Mouse (Mus musculus) common myeloid progenitor, adult 5-6 weeks (primary cell): Measurements from ENCODE around the gene Abca3. TPM values are rescaled to one million over a fixed set of nuclear protein-coding genes. Genes with fewer than 3 reads are reported as not detected.

Experiments used
- ATAC-seq: replicated peaks from 2 replicates; pipeline ENCODE4 v1.8.0; 2016; ENCODE audit warnings: low read depth, mild to moderate bottlenecking, moderate TSS enrichment, inconsistent platforms; ENCODE audit not compliant: poor library complexity, severe bottlenecking
- total RNA-seq: library from RNA; stranded (forward); fragments of 200-1000, 187-1606 nt; gene quantifications from 2 replicates; pipeline ENCODE4 v1.2.3, GENCODE M21; 2017

Gene Abca3
- total RNA-seq, result 13.7 and 22.4 TPM in 2 replicates

DNA sequence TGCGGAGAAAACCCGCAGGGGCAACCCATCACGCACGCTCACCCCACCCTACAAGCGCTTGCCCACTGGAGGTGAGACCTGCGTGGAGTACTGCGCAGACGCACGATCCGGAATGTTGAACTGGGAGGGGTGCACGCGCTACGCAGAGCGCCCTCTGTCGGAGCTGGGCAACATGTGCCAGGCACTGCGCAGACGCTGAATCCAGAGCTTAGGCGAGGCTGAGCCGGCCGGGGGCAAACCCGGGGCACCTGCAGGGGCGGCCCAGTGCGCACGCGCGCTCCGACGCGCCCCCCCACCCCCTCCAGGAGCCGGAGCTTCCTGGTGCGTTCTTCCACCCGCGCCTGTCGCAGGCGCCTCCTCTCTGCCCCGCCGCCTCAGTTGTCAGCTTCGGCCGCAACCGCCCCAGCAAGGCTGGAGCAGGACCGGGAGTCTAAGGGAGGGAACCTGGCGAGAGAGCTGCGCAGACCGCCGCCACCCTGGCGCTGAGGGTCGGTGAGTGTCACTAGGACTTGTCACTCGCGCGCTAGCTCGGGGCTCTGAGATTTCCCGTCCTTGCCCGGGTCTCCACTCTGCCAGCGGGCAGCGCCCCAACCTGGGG, at the start of gene Abca3:
Abca3 (plus strand) TSS at position 191 of the 598 bp plus-strand sequence.
- ATAC-seq, result peak; percentile 80

DNA sequence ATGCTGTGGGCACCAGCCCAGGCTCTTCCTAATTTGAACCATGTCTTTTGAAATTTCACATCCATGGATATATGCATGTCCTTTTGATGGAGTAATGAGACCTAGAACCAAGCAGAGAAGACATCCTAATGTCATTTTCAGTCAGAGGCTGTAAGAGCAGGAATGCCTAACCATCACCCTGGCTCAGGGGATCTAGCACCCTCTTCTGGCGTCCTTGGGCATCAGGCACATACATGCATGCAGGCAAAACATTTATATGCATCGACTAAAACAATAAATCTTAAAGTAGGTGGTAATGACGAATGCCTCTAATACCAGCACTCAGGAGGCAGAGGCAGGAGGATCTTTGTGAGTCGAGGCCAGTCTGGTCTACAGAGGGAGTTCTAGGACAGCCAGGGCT, 44.2 kb upstream of the Abca3 start:
- ATAC-seq, result peak; percentile 93

DNA sequence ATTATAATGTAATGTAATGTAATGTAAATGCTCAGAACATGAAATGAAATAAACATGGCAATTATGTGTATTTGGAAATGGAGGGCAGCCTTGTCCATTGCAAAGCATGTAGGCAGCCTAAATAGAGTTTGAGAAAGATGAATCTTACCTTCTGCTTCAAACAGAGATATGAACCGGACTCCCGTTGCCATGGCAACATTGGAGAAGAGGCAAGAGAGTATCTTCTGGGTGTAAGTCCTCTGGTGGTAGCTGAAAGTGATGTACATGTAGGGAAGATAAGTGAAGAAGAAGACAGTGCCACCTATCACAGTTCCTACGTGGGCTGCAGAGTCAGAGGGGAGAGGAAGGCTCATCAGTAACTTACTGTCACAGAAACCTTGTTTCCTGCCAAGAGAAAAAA, 30.9 kb upstream of the Abca3 start:
- ATAC-seq, result no peak

DNA sequence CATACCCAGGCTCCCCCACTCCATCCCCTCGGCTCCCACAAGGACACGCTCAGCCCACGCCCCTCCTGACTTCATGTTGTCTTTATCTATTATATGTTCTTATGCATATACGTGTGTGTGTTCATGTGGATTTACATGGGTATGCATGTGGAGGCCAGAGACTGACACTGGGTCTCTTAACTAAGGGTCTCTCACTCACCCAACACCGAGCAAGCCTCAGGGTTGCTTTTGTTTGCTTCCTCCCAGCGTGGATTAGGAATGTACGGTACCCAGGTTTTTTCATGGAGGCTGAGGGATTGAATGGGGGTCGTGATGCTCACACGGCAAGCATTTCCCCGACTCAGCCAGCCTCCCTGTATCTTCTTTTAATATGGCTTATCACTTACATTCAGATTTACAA, 26.7 kb upstream of the Abca3 start:
- ATAC-seq, result no peak

DNA sequence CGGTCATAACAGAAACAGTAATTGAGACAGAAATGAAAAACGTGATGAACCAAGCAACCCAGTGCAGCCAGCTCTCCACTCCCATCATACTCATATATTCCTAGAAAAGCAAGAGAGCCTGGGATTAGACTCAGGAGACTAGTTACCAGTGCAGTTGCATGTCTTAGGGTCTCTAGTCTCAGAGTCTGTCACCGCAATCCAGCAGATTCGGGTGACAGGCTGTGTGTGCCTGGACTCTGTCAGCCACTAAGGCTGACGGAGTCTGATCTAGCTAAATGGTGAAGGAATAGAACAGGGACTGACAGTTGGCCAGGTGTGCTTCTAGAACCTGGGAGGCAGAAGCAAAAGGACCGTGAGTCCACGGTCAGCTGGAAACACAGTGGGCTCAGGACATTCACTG, 24.1 kb upstream of the Abca3 start:
- ATAC-seq, result no peak

DNA sequence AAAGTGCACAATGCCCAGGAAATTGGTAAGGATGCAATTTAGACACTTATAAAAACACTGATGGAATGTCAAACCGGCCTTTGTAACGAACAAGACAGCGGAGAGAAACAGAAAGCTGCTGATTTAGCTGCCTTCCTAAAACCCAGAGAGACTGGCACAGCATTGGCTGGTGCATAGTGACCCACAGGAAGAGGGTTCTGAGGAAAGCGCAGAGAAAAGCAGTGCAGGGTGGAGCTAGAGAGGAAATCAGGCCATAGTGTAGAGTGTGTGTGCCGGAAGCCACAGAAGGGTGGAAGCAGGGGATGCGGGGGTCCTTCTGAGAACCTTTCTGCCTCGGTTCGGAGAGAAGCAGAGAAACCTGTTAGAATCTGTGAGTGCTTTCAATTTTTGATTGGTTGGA, 7.1 kb upstream of the Abca3 start:
- ATAC-seq, result peak; percentile 92

DNA sequence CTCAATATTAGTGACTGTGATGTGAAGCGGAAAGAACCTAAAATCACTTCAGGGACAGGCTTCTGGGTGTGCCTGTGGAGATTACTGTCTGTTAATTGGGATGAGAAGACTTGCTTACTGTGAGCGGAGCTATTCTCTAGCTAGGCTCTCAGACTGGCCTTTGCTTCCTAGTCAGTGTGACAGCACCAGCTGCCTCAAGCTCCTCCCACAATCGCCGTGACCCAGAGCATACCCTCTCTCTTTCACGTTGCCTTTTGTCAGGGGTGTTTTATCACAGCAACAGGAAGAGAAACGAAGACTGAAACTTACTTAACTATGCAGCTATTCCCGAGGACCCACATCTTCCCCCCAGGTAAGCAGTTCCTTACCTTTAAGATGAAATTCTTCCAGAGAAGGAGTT, 4.9 kb upstream of the Abca3 start:
- no peak for ATAC-seq

DNA sequence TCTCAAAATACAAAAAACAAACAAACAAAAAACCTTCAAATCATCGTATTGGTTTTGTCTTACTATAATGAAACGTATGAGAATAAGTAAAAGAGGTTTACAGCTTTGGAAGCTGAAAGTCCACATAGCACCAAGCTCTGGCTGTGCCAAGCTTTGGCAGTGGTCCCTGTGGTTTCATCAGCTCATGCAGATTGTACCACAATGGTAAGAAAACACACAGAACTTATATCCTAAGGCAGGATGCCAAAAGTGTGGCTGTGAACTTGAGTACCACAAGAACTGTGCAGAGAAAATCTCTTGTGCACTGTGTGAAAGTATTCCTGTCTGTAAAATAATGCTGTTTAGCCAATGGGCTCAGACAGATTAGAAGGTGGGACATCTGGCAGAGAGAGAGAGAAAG, 2.6 kb upstream of the Abca3 start:
- ATAC-seq, result peak; percentile 15; the same call in 1 of the 2 replicates

DNA sequence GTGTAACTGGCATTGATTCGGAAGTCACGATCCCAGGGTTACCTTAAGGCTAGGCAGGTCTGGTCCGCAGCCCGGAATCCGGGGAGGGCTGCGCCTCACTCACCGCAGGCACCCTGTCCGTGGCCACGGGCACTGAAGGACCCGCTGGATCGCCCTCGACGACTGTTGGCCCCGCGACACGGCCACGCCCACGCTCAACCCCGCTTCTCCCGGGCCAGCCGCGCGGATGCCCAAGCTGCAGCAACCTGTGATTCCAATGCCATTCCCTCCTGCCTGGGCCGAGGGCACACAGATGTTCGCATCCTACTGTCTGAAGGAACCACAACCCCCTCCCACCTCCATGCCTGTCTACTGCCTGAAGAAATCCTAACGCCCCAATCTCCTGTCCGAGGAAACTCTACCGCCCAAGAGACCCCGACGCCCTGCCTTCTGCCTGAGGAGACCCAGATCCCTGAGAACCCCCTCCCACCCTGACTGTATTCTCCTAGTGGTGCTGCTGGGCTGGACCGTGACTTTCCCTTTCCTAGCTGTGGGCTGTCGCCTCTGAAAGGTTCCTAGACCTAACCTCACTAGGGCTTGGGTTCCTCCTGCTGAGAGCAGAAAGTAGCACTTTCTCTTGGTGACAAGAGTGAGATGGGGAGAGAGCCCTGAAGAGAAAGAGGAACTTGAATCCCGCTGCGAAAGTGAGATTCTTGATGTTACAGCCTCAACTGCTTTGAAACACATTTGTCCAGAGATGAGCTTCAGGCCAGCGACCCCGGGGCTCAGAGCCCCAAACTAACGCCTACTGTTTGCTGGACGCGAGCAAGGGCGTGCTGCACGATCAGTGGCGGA, 607 bp upstream of the Abca3 start, which contains the start of gene Abca17:
Abca17 (minus strand) TSS at position 143 of the 834 bp plus-strand sequence.
- ATAC-seq, result peak; percentile 48

DNA sequence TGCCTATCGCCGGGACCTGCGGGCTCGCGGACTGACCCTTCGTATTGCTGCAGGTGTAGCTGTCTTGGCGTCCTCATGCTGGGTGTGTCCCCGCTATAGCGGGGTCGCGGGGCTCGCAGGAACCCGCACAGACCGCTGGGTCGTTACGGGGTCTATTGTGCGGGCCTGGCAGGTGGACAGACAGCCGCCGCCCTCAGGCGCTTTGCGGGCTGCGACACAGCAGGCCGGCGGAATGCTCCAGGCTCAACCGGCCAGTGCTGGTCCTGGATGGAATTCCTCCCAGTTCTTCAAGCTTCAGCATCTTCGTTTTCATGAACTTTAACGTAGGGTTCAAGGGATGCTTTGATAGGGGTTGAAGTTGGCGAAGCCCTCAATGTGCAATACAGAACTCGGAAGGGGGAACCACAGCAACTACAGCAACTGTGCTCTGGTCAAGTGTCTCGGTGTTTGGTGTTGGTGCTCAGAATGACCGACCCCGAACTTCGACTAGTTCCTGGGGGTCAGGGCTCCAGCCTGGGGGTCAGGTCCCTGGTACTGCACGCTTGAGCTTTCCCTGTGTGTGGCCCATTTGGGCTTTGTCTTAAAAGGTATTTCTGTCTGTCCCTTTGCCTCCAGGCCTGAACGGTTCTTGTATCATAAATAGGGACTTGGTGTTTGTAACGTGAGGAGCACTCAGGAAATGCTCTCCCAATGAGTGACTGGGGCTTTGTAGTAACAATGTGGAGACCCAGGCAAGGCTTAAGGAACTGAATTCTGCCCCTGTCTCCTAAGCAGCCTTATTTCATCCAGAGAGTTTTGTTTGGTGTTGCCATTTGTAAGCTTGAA, 832 bp downstream of the Abca3 start:
- ATAC-seq, result no peak

DNA sequence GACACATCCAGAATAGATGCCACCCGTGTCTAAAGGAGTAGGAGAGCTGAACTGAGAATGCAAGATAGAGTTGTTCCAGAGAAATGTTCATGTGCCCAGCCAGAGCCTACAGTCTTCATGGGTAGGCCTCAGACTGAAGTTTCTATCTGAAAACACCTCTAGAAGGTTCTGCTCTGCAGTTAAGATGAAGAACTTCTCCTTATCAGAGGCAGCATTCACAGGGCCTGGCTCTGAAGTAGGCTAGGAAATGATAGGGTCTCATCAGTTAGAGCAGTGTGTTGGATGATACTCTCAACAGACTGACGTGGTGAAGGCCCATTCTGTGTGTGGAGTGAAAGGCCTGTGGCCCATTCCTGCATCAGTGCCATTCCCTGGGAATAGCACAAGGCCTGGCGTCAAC, 2.2 kb downstream of the Abca3 start:
- ATAC-seq, result 0 out of 2 replicates have a peak, but pooled peaks have one; percentile 10

DNA sequence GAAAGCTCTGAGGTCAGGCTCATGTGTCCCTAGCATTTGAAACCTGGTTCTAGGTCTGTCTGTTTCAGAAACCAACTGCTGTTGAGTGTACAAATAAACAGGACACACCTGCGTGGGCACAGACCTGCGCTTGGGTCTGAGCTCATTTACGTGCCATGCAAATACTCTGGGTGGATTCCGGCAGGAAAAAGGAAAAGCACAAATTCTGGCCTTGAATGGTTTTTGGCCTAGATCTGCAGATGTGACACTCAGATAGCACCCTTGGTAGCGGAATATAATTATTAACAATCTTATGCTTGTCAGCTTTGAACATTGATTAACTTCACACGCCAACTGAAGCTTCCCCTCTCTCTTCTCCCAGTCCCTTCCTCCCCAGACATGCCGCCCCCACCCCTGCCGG, 3.5 kb downstream of the Abca3 start:
- no peak for ATAC-seq

DNA sequence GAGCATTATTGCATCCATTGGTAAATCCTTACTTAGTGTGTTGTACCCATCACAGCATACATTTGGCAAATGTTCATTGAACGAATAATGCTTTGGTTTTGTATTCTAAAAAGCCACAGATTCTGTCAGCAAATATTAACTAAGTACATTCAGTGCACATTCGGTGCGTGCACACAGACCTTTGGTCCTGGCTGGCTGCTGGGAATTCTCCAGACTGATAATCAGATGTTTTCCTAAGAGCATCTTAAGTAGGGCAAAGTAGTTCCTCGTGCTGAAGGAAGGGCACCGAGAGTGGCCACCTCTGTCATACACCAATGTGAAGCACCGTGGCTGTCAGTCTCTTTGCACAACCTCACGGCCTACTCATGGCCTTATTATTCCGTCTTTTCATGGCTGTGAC, 7.3 kb downstream of the Abca3 start:
- no peak for ATAC-seq

DNA sequence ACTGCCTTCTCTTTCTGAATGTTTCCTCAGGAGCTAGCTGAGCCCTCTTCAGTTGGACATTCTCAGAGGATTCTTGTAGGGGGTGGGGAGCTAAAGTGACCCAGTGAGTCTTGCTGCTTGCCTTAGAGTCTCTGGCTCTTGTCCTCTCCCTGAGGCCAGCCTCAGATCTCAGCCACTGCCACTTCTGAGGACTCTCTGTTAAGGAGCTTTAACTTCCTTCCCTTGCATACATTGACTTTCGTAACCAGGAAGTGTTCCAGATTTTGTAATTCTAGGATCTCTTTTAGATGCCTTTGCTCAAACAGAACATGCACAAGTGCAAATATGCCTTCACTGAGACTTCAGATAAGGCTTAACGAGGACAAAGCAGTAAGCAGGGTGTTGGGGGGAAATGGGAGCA, 8.2 kb downstream of the Abca3 start:
- no peak for ATAC-seq

DNA sequence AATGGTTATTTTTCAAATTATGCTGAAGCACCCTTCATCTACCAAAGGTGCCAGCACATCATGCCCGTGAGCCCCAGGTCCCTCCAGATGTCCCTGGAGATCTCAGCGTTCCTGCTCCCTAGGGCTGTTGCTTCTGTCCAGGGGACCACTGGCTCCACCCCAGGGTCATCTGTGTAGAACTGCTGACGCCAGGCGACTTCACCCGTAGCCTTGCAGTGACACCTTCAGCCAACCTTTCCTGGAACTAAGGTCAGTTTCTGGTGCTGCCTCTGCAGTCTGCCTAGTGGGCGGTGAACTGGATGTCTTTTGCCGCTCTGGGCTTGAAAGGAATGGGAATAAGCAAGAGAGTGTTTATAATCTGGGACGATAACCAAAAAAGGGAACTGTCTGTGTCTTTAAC, 9.1 kb downstream of the Abca3 start:
- ATAC-seq, result no peak

DNA sequence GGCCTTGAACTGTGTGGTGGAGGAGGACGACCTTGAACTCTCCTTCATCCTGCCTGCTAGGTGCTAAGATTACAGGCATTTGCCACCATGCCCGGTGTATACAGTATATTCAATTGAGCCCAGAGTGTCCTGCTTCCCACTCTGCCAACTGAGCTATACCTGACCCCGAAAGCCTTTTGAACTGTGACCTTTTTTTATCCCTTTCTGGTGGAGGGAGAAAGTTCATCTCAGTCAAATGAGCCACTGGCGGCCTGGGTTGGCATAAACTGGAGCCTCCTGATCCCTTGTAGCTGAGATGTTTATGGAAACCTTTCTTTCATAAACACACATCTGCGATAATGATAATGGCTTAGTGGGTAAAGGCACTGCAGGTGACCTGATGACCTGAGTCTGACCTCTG, 9.5 kb downstream of the Abca3 start:
- no peak for ATAC-seq

DNA sequence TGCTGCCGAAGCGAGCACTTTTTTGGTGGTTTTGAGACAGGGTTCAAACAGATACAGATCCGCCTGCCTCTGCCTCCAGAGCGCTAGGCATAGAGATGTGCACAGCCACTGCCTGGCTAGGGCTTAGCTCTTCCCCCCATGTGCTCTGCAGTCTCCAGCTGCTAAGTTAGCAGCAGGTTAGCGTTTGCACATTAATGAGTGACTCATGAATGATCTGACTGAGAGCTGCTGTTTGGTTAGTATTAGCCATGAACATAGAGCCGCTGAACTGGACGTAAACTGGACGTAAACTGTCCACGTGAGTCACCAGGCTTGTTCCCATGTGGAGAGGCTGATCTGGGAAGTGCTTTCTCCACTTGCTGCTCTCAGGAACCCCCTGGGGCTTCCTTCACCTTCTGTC, 10.8 kb downstream of the Abca3 start:
- ATAC-seq, result no peak

DNA sequence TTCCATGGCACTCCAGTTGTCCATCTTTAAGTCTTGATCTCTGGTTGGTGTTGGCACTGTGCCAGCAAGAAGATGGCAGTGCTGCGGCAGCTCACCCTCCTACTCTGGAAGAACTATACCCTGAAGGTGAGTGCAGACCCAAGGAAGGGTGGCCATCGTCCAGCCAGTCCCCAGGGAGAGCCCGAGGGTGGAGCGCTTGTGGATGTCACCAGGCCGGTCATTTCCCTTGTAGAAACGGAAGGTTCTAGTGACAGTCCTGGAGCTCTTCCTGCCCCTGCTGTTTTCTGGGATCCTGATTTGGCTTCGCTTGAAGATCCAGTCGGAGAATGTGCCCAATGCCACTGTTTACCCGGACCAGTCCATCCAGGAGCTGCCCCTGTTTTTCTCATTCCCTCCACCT, 12.7 kb downstream of the Abca3 start:
- ATAC-seq, result no peak

DNA sequence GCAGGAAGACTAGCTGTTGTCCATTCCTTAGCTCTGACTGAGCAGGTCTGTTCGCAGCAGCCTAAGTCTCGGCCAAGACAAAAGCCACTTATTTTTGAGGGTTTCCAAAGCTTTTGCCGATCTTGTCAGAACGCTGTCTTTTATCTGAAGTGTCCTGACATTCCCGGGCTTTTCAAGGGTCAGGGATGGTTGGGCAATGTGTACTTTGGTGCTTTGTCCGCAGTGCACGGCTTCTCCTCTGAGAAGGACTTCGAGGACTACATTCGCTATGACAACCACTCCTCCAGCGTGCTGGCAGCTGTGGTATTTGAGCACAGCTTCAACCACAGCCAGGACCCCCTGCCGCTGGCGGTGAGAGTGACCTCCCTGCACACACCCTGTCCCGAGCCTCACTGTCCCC, 14.1 kb downstream of the Abca3 start:
- ATAC-seq, result no peak

DNA sequence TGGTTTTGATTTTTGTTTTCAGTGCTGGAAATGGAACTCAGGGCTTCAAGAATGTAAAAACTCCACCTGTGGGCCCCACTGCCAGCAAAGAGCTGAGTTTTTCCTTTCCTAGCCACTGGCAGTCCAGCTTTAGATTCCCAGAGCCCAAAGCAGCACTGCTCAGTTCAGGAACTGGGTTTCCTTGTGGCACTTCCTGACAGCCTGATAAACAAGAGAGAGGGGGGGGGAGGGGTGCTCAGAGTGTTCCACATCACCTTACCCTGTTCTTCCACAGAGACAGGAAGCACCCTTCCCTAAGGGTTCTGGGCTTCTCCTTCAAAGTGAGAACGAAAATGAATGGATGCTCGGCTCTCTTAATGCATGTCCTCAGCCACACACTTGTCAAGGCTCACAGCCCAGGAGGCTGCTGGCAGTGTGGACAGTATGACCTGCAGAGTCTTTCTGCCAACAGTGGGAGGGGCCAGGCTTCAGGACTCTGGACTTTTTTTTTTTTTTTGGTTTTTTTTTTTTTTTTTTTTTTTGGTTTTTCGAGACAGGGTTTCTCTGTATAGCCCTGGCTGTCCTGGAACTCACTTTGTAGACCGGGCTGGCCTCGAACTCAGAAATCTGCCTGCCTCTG, 23.5 kb downstream of the Abca3 start:
- ATAC-seq, result no peak
